Mouse (Mus musculus) heart, adult 9 months (tissue): ENCODE data around the gene Negr1.
A peak's percentile ranks its signal among the peaks of the same experiment; 100 is the strongest.

Source experiments
- DNase-seq, 2 experiments: peaks; one replicate each; pipeline ENCODE4 v3.0.0; 2022; ENCODE audit warnings: low spot score in 2 of 2

The Negr1 gene

DNA sequence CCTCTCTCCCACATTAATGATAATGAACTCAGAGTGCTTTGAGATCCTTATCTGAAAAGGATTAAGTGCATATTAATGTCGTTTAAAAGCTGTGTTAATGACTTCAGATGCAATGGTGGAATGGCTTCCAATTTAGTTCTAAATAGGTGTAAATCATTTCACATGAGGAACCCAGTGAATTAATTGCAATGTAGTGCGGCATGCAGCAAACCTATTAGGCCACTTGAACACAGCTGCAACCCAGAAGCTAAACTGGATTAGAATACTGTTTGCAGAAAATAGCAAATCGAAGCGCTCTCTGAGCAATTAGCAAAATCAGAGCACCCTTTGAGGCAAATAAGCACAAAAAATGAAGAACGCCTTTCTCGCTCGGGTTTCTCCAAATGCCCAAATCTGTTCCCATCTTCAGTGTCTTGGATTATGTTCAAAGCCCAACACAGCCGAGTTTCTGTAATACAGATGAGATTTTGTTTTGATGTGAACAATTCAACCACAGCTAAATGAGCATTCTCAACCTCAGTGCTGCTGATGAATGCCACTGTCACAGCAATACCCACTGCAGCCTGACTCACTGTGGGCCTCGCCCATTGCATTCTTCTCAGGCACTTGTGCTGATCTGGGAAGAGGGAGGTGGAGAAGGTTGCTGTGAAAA lies 342.5 kb downstream of the Negr1 start:
- DNase-seq = no peak

- DNase-seq = no peak
Measured at GRCm38 (mm10) chr3:156912816-156913215, 351.2 kb downstream of the Negr1 start.

DNA sequence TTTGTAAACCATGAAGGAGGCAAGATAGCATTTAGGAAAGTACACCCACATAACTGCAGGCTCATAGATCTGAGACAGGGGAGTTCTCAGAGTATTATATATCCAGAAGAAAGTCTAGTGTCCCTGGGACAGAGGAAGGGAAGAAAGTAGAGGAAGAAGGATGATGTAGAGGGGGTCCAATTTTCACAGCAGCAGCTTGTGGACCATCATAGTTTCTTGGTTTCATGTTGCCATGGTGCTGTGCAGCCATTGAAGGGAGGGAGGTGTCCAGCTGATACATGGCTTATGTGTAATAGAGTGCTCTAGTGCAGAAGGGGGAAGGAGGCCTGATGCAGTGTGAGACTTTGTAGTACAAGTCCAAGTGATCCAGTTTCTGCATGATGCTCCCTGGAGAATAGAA lies 359.8 kb downstream of the Negr1 start:
- no peak for DNase-seq

DNA sequence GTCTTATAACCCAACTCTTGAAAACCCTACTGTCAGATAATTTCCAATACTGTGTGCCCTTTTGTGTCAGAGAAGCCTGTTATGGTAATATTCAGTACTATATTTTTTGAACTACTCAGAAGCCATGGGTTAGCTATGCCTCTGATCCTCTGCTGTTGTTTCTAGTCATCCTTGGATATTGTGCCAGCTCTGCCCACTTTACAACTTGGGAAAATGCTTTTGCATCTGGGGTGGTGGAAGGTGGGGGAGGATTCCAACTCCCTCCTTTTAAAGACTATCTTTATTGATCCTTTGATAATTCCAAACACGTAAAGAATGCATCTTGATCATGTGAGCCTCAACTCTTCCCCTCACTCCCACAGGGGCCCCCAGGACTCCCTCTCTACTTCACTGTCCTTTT lies 361.6 kb downstream of the Negr1 start:
- DNase-seq = no peak

DNA sequence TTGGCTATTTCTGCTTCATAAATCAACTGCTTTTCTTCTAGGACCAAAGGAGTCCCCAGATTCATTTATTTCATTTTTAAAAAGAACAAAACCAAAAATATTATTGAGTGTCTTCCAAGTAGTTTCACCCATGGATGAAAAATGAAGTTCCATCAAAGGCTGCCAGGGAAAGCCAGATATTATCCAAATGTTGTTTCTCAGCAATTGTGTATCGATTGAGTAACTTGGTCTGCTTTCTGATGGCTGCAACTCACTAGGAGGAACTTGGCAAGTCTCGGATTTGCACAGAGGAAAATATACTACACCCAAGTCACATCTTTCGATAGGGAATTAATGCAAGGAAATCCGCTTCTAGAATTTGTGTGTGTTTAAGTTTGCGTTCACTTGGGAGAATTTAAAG lies 363.5 kb downstream of the Negr1 start:
- peak in 1 of 2 experiments; percentile 2 for DNase-seq

DNA sequence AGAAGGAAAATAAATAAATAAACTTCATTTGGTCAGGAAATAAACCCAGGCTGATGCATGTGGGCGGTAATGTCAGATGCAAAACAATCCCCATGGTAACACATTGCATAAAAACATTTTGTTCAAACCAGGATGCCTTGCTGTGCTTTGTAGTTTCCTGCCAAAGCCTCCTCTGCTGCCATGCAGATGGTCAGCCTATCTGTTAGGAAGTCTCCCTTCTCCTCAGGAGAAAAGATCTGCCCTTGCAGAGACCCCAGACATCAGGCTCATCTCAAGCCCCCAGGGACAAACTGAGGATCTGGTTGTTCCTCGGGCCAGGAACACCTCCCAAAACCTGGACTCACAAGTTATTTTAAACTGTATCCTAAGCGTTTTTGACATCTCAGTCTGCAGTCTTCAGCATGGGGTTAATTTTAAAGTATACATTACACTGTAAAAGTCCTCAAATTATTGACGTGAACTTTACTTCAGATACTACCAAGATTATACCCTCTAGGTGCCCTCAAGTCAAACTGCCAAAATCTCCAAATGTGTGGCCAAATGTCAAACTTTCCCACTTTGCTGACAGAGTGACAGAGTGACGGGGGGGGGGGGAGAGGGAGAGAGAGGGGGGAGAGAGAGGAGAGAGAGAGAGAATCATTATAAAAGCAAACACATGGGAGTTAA lies 366.9 kb downstream of the Negr1 start:
- DNase-seq = peak in 1 of 2 experiments; percentile 13

- no peak for DNase-seq
Measured at GRCm38 (mm10) chr3:156929062-156929397, 367.4 kb downstream of the Negr1 start.

- no peak for DNase-seq
Measured at GRCm38 (mm10) chr3:156929677-156930440, 368.3 kb downstream of the Negr1 start.

- no peak for DNase-seq
Measured at GRCm38 (mm10) chr3:156931011-156931410, 369.4 kb downstream of the Negr1 start.

GRCm38 (mm10) chr3:156931540-156931939 lies 369.9 kb downstream of the Negr1 start:
- DNase-seq = no peak

GRCm38 (mm10) chr3:156934778-156935290 lies 373.2 kb downstream of the Negr1 start:
- no peak for DNase-seq

DNA sequence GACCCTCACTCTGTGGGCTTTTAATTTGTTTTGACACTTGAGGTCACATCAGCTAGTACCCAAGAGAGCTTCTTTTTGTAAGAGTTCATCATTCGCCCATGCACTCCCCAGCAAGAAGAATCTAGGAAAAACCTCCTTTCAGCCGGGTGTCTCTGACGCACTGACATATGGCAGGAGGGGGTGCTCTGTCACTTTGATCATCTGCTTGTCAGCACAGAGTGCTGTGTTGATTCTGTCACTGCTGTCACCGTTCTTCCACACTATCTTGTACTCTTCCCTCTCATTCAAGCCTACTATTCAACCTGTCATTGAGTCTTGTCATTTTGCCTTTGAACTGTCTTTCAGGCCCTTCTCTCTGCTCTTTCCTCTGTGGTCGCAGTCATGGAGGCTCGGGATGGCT lies 385.8 kb downstream of the Negr1 start:
- no peak for DNase-seq

- no peak for DNase-seq
Measured at GRCm38 (mm10) chr3:156952970-156953369, 391.4 kb downstream of the Negr1 start.

GRCm38 (mm10) chr3:156955094-156955493 lies 393.5 kb downstream of the Negr1 start:
- no peak for DNase-seq

- DNase-seq = no peak
Measured at GRCm38 (mm10) chr3:156958640-156959039, 397.0 kb downstream of the Negr1 start.

DNA sequence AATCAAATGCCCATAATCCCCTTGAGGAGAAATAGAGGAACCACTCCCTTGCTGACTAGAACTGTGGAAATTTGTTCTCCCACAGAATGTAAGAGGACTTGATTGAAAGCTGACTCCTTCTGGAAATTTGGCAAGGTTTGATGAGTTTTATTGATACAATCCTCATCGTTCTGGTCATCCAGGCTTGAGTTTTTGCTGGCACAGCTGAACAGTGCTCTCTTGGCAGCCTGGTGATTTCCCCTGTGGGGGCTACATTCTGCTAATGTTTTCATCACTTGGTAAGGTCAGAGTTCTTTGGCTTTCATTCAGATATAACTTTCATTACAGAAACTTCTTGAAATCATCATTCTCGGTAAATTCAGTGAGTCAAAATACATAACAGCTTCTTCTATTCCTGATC lies 407.2 kb downstream of the Negr1 start:
- no peak for DNase-seq

DNA sequence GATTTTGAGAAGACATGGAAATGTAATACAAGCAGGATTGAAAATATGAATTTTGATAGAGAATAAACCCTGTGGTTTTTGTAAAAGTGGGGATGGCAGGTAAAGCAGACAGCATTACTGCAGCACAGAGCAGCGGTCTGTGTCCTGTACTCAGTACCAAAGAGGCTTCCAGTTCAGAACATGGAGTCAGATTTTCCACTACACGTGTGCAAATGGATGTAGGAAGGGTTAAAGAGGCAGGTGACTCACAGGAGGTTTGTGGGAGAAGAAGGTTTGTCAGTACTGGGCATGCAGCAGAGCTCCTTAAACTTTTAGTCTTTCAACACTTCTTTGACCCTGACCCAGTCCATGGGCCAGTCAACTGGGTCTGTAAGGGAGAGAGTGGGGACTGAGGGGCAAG lies 409.5 kb downstream of the Negr1 start:
- no peak for DNase-seq

DNA sequence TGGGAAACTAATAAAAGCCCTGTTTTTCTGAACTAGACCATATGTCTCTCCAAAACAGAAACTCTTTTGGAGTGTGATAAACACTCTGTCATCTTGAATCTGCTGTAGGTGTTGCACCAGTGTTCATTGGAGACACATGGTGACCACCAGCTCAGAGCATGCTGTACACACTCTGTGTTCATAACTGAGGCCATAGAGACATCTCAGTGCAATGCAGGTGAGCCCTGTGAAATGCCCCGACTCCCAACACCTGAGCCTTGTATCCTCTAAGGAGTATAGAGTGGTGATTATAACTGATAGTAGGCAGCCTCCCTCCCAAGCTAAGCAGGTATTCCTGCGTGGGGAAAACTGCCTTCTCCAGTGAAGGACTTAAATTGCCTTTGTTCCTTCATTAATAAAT lies 415.2 kb downstream of the Negr1 start:
- DNase-seq = no peak

- DNase-seq = no peak
Measured at GRCm38 (mm10) chr3:156980042-156980716, 418.6 kb downstream of the Negr1 start.

DNA sequence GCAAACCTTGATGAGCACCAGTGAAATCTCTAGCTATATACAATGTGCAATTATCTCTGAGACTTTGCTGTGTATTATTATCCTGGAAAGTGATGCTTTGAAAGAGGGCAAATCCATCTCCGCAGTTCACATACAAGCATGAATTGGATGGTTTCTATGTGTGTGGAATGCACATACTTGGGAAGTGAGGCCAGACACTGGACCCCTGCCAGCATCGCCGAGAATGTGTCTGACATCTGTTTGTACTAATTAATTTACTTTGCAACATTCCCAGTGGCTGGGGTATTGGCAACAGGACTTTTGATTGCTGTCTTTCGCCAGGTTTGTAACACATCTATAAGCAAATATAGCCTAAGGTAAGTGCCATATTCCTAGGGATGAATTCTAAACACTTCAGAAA lies 420.5 kb downstream of the Negr1 start:
- peak in 1 of 2 experiments; percentile 11 for DNase-seq

GRCm38 (mm10) chr3:156987113-156987512 lies 425.5 kb downstream of the Negr1 start:
- DNase-seq = no peak

- DNase-seq = no peak
Measured at GRCm38 (mm10) chr3:156992171-156992570, 430.6 kb downstream of the Negr1 start.
